Mouse (Mus musculus): ENCODE data around the gene Atf1. TPM values are rescaled to one million over a fixed set of nuclear protein-coding genes. Genes with fewer than 3 reads are reported as not detected.

The Atf1 gene
- polyA plus RNA-seq, 1 experiment = not detected

- WGBS = 39% methylated on average over 4 of the region's 4 CpGs
- TF ChIP-seq POLR2A (IDR thresholded peaks at IDR 0.05; ENCODE audit: insufficient read depth, low read depth, low read length) (no peak), CTCF (IDR thresholded peaks at IDR 0.05; ENCODE audit: insufficient read depth, low read depth, low read length) (no peak)
- peak overlapping the region; percentile 56 for H3K27ac ChIP-seq (ENCODE audit: insufficient read depth, low read depth, low read length)
- H3K4me3 ChIP-seq (ENCODE audit: insufficient read depth, low read depth, low read length) = no peak overlapping the region
- peaks cover 24% of the 10 kb centered on the region for H3K4me1 ChIP-seq (ENCODE audit: control insufficient read depth, insufficient read depth, low read length)
Measured at GRCm38 (mm10) chr15:100202431-100203015, 25.1 kb upstream of the Atf1 start.

DNA sequence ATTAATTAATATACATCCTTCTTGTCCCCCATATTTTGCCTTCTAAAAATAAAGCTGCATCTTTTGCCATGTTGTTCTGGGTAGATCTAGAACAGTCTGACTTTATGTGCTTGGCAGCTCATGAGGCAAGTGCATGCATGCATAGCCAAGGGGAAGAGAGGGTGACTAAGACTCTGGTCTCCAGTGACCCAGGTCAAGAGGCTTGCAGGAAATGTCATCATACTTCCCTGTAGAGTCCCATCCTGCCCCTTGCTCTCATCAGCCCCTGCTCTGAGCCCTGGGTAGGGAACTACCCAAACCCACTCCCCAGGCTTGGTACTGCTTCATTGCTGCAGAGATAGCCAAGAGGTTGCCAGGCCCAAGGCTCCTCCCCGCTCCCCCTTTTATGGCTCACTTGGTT is 23.0 kb upstream of the Atf1 start:
- Histone ChIP-seq H3K4me1 (ENCODE audit: control insufficient read depth, insufficient read depth, low read length) (peaks cover 11% of the 10 kb centered on the region), H3K27ac (ENCODE audit: insufficient read depth, low read depth, low read length) (no peak overlapping the region), H3K4me3 (ENCODE audit: insufficient read depth, low read depth, low read length) (no peak overlapping the region)
- WGBS = 100% methylated on average over 1 of the region's 1 CpGs
- TF ChIP-seq CTCF (IDR thresholded peaks at IDR 0.05; ENCODE audit: insufficient read depth, low read depth, low read length) (no peak), POLR2A (IDR thresholded peaks at IDR 0.05; ENCODE audit: insufficient read depth, low read depth, low read length) (no peak)

DNA sequence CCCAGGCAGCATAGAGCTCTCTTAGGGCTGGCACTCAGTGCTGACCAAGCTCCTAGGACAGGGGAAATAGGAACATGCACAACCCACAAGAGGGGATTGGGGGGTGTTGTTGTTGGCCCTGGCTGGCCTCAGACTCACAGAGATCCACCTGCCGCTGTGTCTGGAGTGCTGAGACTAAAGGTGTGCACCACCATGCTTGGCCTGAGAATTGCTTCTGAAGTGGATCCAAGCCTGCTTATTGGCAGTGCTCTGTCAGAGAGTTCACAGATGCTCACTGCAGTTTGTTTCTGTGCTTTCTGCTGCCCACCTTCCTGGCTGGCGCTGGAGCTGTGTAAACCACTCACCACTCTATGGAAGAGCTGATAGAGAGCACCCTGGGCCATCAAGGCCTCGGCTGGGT is 17.6 kb upstream of the Atf1 start:
- 99% methylated on average over 3 of the region's 3 CpGs for WGBS
- no peak overlapping the region for H3K4me3 ChIP-seq (ENCODE audit: insufficient read depth, low read depth, low read length)
- TF ChIP-seq POLR2A (IDR thresholded peaks at IDR 0.05; ENCODE audit: insufficient read depth, low read depth, low read length) = no peak
- TF ChIP-seq CTCF (IDR thresholded peaks at IDR 0.05; ENCODE audit: insufficient read depth, low read depth, low read length) = no peak
- H3K4me1 ChIP-seq (ENCODE audit: control insufficient read depth, insufficient read depth, low read length) = no peaks in the 10 kb centered on the region
- H3K27ac ChIP-seq (ENCODE audit: insufficient read depth, low read depth, low read length) = no peak overlapping the region

DNA sequence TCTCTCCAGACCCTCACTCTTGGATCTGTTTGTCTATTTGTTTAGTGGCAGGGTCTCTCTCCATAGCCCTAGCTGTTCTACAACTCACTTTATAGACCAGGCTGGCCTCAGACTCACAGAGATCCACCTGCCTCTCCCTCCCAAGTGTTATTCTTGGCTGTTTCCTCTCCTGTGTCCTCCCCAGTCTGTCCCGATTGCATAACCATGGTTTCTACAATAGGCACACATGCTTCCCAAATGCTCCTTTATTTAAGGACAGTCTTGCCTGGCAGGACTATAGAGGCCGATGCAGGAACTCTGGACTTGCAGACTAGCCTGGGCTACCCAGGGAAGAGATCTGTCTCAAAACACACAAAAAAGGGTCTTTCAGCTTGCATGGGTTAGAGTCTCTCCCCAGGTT is 14.3 kb upstream of the Atf1 start:
- TF ChIP-seq POLR2A (IDR thresholded peaks at IDR 0.05; ENCODE audit: insufficient read depth, low read depth, low read length) (no peak), CTCF (IDR thresholded peaks at IDR 0.05; ENCODE audit: insufficient read depth, low read depth, low read length) (no peak)
- no peak overlapping the region for H3K27ac ChIP-seq (ENCODE audit: insufficient read depth, low read depth, low read length)
- H3K4me1 ChIP-seq (ENCODE audit: control insufficient read depth, insufficient read depth, low read length) = no peaks in the 10 kb centered on the region
- no peak overlapping the region for H3K4me3 ChIP-seq (ENCODE audit: insufficient read depth, low read depth, low read length)
- 79% methylated on average over 2 of the region's 2 CpGs for WGBS

- H3K4me1 ChIP-seq (ENCODE audit: control insufficient read depth, insufficient read depth, low read length) = no peaks in the 10 kb centered on the region
- TF ChIP-seq CTCF (IDR thresholded peaks at IDR 0.05; ENCODE audit: insufficient read depth, low read depth, low read length) = no peak
- TF ChIP-seq POLR2A (IDR thresholded peaks at IDR 0.05; ENCODE audit: insufficient read depth, low read depth, low read length) = no peak
- WGBS = 93% methylated on average over 11 of the region's 11 CpGs
- no peak overlapping the region for H3K4me3 ChIP-seq (ENCODE audit: insufficient read depth, low read depth, low read length)
- no peak overlapping the region for H3K27ac ChIP-seq (ENCODE audit: insufficient read depth, low read depth, low read length)
Measured at GRCm38 (mm10) chr15:100215092-100215491, 12.5 kb upstream of the Atf1 start.

DNA sequence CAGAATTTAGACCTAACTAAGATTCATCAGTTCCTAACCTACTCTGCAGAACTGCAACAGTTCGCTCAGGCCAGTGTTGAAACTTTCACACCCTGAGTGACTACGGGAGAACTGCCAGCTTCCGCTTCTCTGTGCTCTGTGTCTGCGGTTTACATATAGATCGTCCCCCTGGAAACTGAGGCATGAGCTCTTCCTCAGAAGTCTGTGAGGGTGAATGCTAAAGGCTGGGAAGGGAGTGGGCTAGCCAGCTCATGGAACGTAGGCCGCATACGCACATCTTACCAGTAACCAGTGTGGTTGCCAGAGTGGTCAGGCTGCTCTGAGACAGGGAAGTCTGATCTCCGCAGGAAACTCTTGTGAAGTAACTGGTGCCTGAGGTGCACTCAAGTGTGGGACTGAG is 11.4 kb upstream of the Atf1 start:
- Histone ChIP-seq H3K4me1 (ENCODE audit: control insufficient read depth, insufficient read depth, low read length) (no peaks in the 10 kb centered on the region), H3K4me3 (ENCODE audit: insufficient read depth, low read depth, low read length) (no peak overlapping the region), H3K27ac (ENCODE audit: insufficient read depth, low read depth, low read length) (no peak overlapping the region)
- TF ChIP-seq CTCF (IDR thresholded peaks at IDR 0.05; ENCODE audit: insufficient read depth, low read depth, low read length) (no peak), POLR2A (IDR thresholded peaks at IDR 0.05; ENCODE audit: insufficient read depth, low read depth, low read length) (no peak)
- WGBS = 93% methylated on average over 9 of the region's 9 CpGs

GRCm38 (mm10) chr15:100218018-100218417 is 9.6 kb upstream of the Atf1 start:
- no peak overlapping the region for H3K4me3 ChIP-seq (ENCODE audit: insufficient read depth, low read depth, low read length)
- no peaks in the 10 kb centered on the region for H3K4me1 ChIP-seq (ENCODE audit: control insufficient read depth, insufficient read depth, low read length)
- WGBS = 95% methylated on average over 3 of the region's 3 CpGs
- H3K27ac ChIP-seq (ENCODE audit: insufficient read depth, low read depth, low read length) = no peak overlapping the region
- TF ChIP-seq CTCF (IDR thresholded peaks at IDR 0.05; ENCODE audit: insufficient read depth, low read depth, low read length) = no peak
- TF ChIP-seq POLR2A (IDR thresholded peaks at IDR 0.05; ENCODE audit: insufficient read depth, low read depth, low read length) = no peak

GRCm38 (mm10) chr15:100219396-100219795 is 8.2 kb upstream of the Atf1 start:
- Histone ChIP-seq H3K4me1 (ENCODE audit: control insufficient read depth, insufficient read depth, low read length) (no peaks in the 10 kb centered on the region), H3K27ac (ENCODE audit: insufficient read depth, low read depth, low read length) (no peak overlapping the region), H3K4me3 (ENCODE audit: insufficient read depth, low read depth, low read length) (no peak overlapping the region)
- WGBS = 82% methylated on average over 1 of the region's 1 CpGs
- no peak for TF ChIP-seq CTCF (IDR thresholded peaks at IDR 0.05; ENCODE audit: insufficient read depth, low read depth, low read length)
- no peak for TF ChIP-seq POLR2A (IDR thresholded peaks at IDR 0.05; ENCODE audit: insufficient read depth, low read depth, low read length)

DNA sequence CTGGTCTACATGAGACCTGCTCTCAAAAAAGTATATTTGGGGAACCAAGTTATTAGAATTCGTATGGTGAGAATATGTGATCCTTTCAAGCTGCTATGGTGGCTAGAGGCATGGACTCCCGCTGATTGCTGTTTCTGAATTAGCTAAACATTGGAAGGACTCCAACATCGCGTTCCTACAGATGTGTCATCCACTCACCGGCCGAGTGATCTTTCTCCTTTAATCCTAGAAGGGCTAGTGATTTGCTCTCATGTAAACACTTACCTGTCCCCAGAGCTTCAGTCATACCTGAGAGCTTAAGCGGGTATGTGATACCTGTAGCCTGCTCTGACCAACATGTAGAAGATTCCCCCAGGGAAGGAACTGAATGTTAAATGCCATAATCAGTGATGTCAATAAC is 6.7 kb upstream of the Atf1 start:
- no peak overlapping the region for H3K27ac ChIP-seq (ENCODE audit: insufficient read depth, low read depth, low read length)
- WGBS = 52% methylated on average over 7 of the region's 7 CpGs
- H3K4me1 ChIP-seq (ENCODE audit: control insufficient read depth, insufficient read depth, low read length) = peaks cover 2% of the 10 kb centered on the region; the same call in 1 of the 2 replicates
- H3K4me3 ChIP-seq (ENCODE audit: insufficient read depth, low read depth, low read length) = no peak overlapping the region
- TF ChIP-seq CTCF (IDR thresholded peaks at IDR 0.05; ENCODE audit: insufficient read depth, low read depth, low read length) (no peak), POLR2A (IDR thresholded peaks at IDR 0.05; ENCODE audit: insufficient read depth, low read depth, low read length) (no peak)

GRCm38 (mm10) chr15:100225381-100225780 is 2.2 kb upstream of the Atf1 start:
- H3K27ac ChIP-seq (ENCODE audit: insufficient read depth, low read depth, low read length) = 0 out of 2 replicates have a peak overlapping the region, but pooled peaks have one; percentile 15
- 93% methylated on average over 4 of the region's 4 CpGs for WGBS
- TF ChIP-seq CTCF (IDR thresholded peaks at IDR 0.05; ENCODE audit: insufficient read depth, low read depth, low read length) (no peak), POLR2A (IDR thresholded peaks at IDR 0.05; ENCODE audit: insufficient read depth, low read depth, low read length) (no peak)

More at GRCm38 (mm10) chr15:100225381-100225780, 2.2 kb upstream of the Atf1 start:
- peaks cover 6% of the 10 kb centered on the region; the same call in 1 of the 2 replicates for H3K4me1 ChIP-seq (ENCODE audit: control insufficient read depth, insufficient read depth, low read length)
- no peak overlapping the region for H3K4me3 ChIP-seq (ENCODE audit: insufficient read depth, low read depth, low read length)

All from olfactory bulb, adult 2 months (tissue).